Mouse (Mus musculus) midbrain, embryonic 15.5 days (tissue): ENCODE measurements around the gene Dlx1. TPM values are rescaled to one million over a fixed set of nuclear protein-coding genes. Genes with fewer than 3 reads are reported as not detected.

Experiments
- ATAC-seq: fragments of 200-750 bp; cut with Nextera tagmentation; replicated peaks from 2 replicates; pipeline ENCODE4 v1.8.0; 2017; ENCODE audit warnings: moderate TSS enrichment
- H3K27ac ChIP-seq: fragments of 300-500 bp; sonication (generic); 2 replicates; pipeline ENCODE4 v1.5.1; 2015; ENCODE audit warnings: mild to moderate bottlenecking, inconsistent platforms
- H3K27me3 ChIP-seq: fragments of 300-500 bp; sonication (generic); replicated peaks from 2 replicates; pipeline ENCODE4 v1.6.1; 2015; ENCODE audit warnings: inconsistent platforms
- H3K36me3 ChIP-seq: fragments of 300-500 bp; sonication (generic); replicated peaks from 2 replicates; pipeline ENCODE4 v1.6.1; 2015; ENCODE audit warnings: inconsistent platforms
- H3K4me1 ChIP-seq: fragments of 300-500 bp; sonication (generic); 2 replicates; pipeline ENCODE4 v1.6.1; 2015; ENCODE audit warnings: inconsistent platforms
- H3K4me2 ChIP-seq: fragments of 300-500 bp; sonication (generic); 2 replicates; pipeline ENCODE4 v1.6.1; 2015; ENCODE audit warnings: inconsistent platforms, mild to moderate bottlenecking, moderate library complexity
- H3K4me3 ChIP-seq: fragments of 300-500 bp; sonication (generic); 2 replicates; pipeline ENCODE4 v1.5.1; 2015; ENCODE audit warnings: mild to moderate bottlenecking, inconsistent platforms
- H3K9ac ChIP-seq: fragments of 300-500 bp; sonication (generic); 2 replicates; pipeline ENCODE4 v1.6.1; 2015; ENCODE audit warnings: mild to moderate bottlenecking, inconsistent platforms
- H3K9me3 ChIP-seq: fragments of 300-500 bp; sonication (generic); 2 replicates; pipeline ENCODE4 v1.6.1; 2016; ENCODE audit warnings: inconsistent platforms
- WGBS: fragments of 180-500 bp; shearing (Covaris S2); methylation state at CpG from one replicate; pipeline ENCODE4 v1.1.7; 2015; ENCODE audit warnings: mixed read lengths; 5-methylcytosine and 5-hydroxymethylcytosine counted together
- polyA plus RNA-seq: library from polyadenylated mRNA; unstranded; fragments of >200 nt; fragmentation: Nextera tagmentation; extraction: Ambion mirVana; gene quantifications from 2 replicates; pipeline ENCODE4 v1.2.1, GENCODE M21; 2015

The Dlx1 gene
- polyA plus RNA-seq: 44.3 and 55.9 TPM in 2 replicates

GRCm38 (mm10) chr2:71528014-71528713, at the start of gene Dlx1:
Gene Dlx1 (plus strand): TSS chr2:71528113.
- Histone ChIP-seq H3K4me2 (peak within 1 kb of the TSS; percentile 48), H3K27ac (peak within 1 kb of the TSS; percentile 54), H3K9me3 (no peaks in the 10 kb centered on the region), H3K4me1 (peaks cover 18% of the 10 kb centered on the region), H3K9ac (no peak within 1 kb of the TSS), H3K36me3 (no peaks in the 10 kb centered on the region), H3K4me3 (peak within 1 kb of the TSS; percentile 32), H3K27me3 (peaks cover 87% of the 10 kb centered on the region)
- no peak for ATAC-seq
- under 1% methylated on average over 26 of the region's 26 CpGs for WGBS

DNA sequence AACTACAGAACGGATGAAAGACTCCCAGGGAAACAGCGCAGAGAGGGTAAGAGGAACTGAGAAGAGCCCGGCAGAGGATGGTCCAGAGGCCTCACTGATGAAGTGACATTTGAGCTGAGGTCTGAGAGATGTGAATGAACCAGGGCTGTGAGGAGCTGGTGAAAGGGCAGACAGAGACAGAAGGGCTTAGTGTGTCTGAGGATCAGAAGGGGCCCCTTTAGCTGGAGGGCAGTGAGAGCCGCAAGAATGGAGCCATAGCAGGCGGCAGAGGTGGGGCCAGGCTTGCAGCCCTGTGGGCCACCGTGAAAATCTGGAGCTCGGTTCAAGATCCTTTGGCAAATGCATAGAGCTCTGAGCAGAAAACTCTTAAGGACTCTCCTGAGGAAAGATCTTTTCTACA, 48.0 kb upstream of the Dlx1 start:
- WGBS: 8% methylated on average over 7 of the region's 7 CpGs

GRCm38 (mm10) chr2:71481825-71482224, 46.1 kb upstream of the Dlx1 start:
- Histone ChIP-seq H3K27me3 (no peaks in the 10 kb centered on the region), H3K36me3 (no peaks in the 10 kb centered on the region), H3K4me1 (no peaks in the 10 kb centered on the region), H3K9me3 (no peaks in the 10 kb centered on the region), H3K27ac (no peak overlapping the region), H3K9ac (no peak overlapping the region), H3K4me2 (no peak overlapping the region), H3K4me3 (no peak overlapping the region)
- 88% methylated on average over 6 of the region's 6 CpGs for WGBS
- ATAC-seq: no peak

More for the DNA sequence above, 48.0 kb upstream of the Dlx1 start:
- H3K4me1 ChIP-seq: no peaks in the 10 kb centered on the region
- H3K27me3 ChIP-seq: no peaks in the 10 kb centered on the region
- no peak overlapping the region for H3K27ac ChIP-seq
- H3K36me3 ChIP-seq: no peaks in the 10 kb centered on the region
- no peak overlapping the region for H3K9ac ChIP-seq
- no peaks in the 10 kb centered on the region for H3K9me3 ChIP-seq
- no peak overlapping the region for H3K4me2 ChIP-seq
- ATAC-seq: no peak
- no peak overlapping the region for H3K4me3 ChIP-seq

- H3K9me3 ChIP-seq: no peaks in the 10 kb centered on the region
- no peak overlapping the region for H3K9ac ChIP-seq
- WGBS: 64% methylated on average over 10 of the region's 10 CpGs
- H3K4me1 ChIP-seq: no peaks in the 10 kb centered on the region
- H3K27me3 ChIP-seq: no peaks in the 10 kb centered on the region
- no peak for ATAC-seq
- no peak overlapping the region for H3K4me3 ChIP-seq
- no peak overlapping the region for H3K27ac ChIP-seq
- no peak overlapping the region for H3K4me2 ChIP-seq
- H3K36me3 ChIP-seq: no peaks in the 10 kb centered on the region
These were observed 44.7 kb upstream of the Dlx1 start for GRCm38 (mm10) chr2:71483046-71483716.

- H3K4me2 ChIP-seq: no peak overlapping the region
- 35% methylated on average over 5 of the region's 5 CpGs for WGBS
- H3K36me3 ChIP-seq: no peaks in the 10 kb centered on the region
- no peaks in the 10 kb centered on the region for H3K27me3 ChIP-seq
- no peaks in the 10 kb centered on the region for H3K9me3 ChIP-seq
- no peak overlapping the region for H3K27ac ChIP-seq
- no peak overlapping the region for H3K9ac ChIP-seq
- ATAC-seq: no peak
- no peak overlapping the region for H3K4me3 ChIP-seq
- H3K4me1 ChIP-seq: no peaks in the 10 kb centered on the region
These were observed 44.2 kb upstream of the Dlx1 start for GRCm38 (mm10) chr2:71483717-71484066.

DNA sequence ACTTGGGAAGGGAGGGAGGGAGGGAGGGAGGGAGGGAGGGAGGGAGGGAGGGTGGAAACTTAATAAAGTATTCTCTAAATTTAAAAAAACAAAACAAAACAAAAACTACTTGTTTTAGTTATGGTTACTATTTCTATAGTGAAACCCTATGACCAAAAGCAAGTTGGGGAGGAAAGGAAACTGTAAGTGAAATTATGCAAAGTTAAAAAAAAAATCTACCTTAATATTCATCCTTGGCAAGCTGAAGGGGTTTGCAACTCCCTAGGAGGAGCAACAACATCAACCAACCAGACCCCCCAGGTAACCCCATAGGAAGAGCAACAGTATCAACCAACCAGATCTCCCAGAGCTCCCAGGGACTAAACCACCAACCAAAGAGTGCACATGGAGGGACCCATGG, 36.6 kb upstream of the Dlx1 start:
- H3K4me3 ChIP-seq: no peak overlapping the region
- H3K9ac ChIP-seq: no peak overlapping the region
- H3K27me3 ChIP-seq: no peaks in the 10 kb centered on the region
- ATAC-seq: no peak
- H3K27ac ChIP-seq: no peak overlapping the region
- H3K9me3 ChIP-seq: no peaks in the 10 kb centered on the region
- H3K36me3 ChIP-seq: no peaks in the 10 kb centered on the region
- no peak overlapping the region for H3K4me2 ChIP-seq
- peaks cover 12% of the 10 kb centered on the region for H3K4me1 ChIP-seq

DNA sequence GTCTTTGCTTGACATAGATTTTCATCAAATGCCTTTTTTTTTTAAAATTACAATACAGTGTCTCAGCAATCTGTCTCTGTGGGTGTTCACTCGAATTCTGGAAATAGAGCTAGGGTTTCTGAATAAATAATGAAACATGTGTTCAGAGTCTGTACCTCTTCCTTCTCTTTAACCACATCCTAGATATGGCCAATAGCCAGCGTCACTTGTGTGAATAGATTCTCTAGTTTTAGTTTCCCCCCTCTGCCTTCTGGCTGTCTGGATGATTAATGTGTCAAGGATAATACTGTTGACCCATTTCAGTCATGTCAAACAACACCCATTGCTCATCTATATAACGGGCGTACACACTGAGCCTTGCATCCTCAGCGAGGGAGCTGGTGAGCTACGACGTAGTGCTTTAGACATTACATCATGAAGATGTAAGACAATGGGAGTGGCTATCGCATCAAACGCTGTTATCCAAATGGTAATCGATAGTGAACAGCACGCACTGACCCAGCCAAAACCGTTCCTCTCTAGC, 34.7 kb upstream of the Dlx1 start:
- no peak overlapping the region for H3K4me3 ChIP-seq
- no peaks in the 10 kb centered on the region for H3K9me3 ChIP-seq
- H3K4me1 ChIP-seq: peaks cover 12% of the 10 kb centered on the region
- no peak overlapping the region for H3K9ac ChIP-seq
- no peaks in the 10 kb centered on the region for H3K36me3 ChIP-seq
- H3K27me3 ChIP-seq: no peaks in the 10 kb centered on the region
- no peak overlapping the region for H3K27ac ChIP-seq
- WGBS: 74% methylated on average over 12 of the region's 12 CpGs
- ATAC-seq: no peak
- no peak overlapping the region for H3K4me2 ChIP-seq

DNA sequence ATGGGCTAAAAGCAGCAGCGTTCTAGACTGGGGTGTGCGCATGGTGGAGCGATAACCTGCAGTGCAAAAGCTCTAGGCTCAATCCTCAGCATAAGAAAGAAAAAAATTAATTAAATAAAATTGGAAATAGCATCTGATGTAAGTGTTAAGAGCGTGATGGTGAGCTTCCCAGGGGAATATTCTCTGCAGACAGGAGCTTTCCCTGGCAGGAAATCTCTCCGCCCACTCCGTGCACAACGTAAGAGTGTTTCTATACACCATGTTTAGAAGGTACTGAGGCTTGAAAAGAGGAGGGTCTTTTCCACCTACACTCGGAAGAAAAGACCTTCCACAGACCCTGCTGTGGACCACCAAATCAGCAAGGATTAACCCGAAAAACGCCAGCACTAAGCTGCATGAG, 33.4 kb upstream of the Dlx1 start:
- Histone ChIP-seq H3K9me3 (no peaks in the 10 kb centered on the region), H3K27me3 (no peaks in the 10 kb centered on the region), H3K4me1 (peaks cover 12% of the 10 kb centered on the region), H3K4me2 (0 out of 2 replicates have a peak overlapping the region, but pooled peaks have one; percentile 0), H3K27ac (peak overlapping the region; percentile 16), H3K9ac (no peak overlapping the region), H3K36me3 (no peaks in the 10 kb centered on the region), H3K4me3 (no peak overlapping the region)
- peak; percentile 52 for ATAC-seq
- 37% methylated on average over 10 of the region's 10 CpGs for WGBS

DNA sequence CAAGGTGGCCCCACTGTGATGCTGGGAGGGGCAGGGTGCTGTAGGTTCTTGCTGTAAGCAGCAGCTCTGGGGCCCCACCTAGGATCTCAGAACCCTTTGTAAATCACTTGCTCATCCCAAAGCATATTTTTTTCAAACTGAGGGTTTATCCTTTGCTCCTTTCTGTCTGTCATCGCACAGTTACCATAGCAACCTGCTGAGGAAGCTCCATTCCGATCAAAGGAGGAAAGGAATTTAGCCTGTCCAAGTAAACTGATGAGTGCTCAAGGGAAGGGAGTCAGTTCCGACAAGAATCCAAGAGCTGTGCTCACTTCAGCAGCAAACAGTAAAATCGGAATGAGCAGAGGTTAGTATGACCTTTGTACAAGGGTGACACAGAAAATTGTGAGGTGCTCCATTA, 32.9 kb upstream of the Dlx1 start:
- WGBS: 13% methylated on average over 4 of the region's 4 CpGs
- Histone ChIP-seq H3K9ac (no peak overlapping the region), H3K9me3 (no peaks in the 10 kb centered on the region), H3K4me3 (no peak overlapping the region), H3K4me2 (0 out of 2 replicates have a peak overlapping the region, but pooled peaks have one; percentile 0), H3K4me1 (peaks cover 12% of the 10 kb centered on the region), H3K27ac (peak overlapping the region; percentile 16), H3K27me3 (no peaks in the 10 kb centered on the region), H3K36me3 (no peaks in the 10 kb centered on the region)
- ATAC-seq: peak; percentile 70

DNA sequence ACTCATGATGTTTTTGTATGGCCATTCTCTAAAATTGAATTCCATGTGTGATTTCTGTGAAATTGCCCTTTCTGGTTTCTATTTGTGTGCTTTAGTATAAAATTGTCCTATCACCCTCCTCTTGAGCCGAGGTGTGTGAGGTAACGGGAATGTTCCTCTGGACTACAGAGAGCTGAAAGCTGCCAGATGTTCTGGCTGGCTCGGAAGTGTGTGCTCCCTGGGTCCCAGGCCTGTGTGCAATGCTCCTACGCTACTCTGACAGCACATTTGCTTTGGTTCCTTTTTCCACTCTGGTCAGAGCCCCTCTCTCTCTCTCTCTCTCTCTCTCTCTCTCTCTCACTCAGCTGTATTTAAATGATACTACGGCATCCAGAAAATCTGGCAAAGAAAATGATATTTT, 30.7 kb upstream of the Dlx1 start:
- no peak overlapping the region for H3K27ac ChIP-seq

DNA sequence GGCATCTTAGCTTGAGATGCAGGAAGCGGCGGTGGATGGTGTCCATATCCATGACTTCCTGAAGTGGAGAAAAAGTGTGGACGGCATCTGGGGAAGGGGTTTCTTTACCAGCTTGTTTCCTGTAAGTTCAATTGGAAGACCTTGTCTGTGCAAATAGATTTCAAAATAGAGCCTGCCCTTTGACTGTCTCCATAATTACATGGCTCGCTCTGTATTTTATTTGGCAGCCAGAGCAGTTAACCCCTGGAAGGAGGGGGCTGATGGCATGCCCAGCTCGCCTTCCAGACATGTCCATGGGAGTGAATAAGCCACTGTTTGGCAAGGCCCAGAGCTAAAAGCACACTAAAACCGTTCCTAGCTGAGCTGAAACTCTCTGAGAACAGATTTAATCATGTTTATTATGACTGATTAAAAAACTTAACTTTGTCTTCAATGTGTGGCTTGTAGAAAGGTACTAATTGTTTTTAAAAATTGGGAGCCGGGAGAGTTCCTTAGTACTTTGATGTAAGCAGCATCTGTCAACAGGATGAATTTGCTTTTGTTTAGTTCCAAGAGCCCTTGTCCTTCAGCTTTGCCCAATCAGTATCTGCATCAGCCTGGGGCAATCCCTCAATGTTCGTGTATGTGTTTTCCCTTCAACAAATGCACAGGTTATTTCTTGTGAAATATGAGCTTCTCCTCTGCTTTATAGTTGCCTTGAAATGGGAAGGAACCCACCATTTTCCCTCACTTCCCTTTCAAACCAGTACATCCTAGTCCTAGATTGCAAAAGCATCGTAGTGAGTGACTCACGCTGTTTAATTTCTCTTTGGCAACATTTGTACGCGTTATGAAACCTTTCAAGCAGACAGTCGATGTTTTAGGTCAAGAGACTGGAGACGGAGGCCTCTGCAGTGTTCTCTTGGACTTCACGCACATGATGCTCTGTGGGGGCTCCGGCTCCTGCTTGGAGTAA, 28.4 kb upstream of the Dlx1 start:
- no peaks in the 10 kb centered on the region for H3K36me3 ChIP-seq
- no peaks in the 10 kb centered on the region for H3K27me3 ChIP-seq
- no peak for ATAC-seq
- no peak overlapping the region for H3K4me3 ChIP-seq
- no peak overlapping the region for H3K9ac ChIP-seq
- WGBS: 67% methylated on average over 16 of the region's 16 CpGs
- peaks cover 7% of the 10 kb centered on the region for H3K4me1 ChIP-seq
- no peaks in the 10 kb centered on the region for H3K9me3 ChIP-seq
- H3K4me2 ChIP-seq: no peak overlapping the region
- no peak overlapping the region for H3K27ac ChIP-seq

More for the DNA sequence above, 30.7 kb upstream of the Dlx1 start:
- WGBS: 63% methylated on average over 5 of the region's 5 CpGs
- Histone ChIP-seq H3K36me3 (no peaks in the 10 kb centered on the region), H3K4me1 (peaks cover 12% of the 10 kb centered on the region), H3K9me3 (no peaks in the 10 kb centered on the region), H3K4me3 (no peak overlapping the region), H3K9ac (no peak overlapping the region), H3K27me3 (no peaks in the 10 kb centered on the region), H3K4me2 (no peak overlapping the region)
- ATAC-seq: no peak

DNA sequence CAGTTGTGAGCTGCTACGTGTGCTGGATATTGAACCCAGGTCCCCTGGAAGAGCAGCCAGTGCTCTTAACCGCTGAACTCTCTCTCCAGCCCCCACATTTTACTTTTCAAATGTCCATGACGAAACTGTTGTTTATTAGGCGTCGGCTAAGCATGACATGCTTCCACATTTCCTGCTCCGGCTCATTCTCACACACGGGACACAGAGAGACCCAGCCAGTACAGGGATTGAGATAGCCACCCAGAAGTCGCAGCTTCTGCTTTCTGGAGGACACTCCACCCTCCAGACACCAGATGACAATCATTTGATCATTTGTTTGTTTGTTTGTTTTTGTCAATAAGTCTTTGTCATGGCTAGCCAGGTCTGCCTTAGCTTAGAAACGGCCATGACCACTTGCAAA, 23.1 kb upstream of the Dlx1 start:
- Histone ChIP-seq H3K9ac (no peak overlapping the region), H3K4me2 (no peak overlapping the region), H3K27me3 (no peaks in the 10 kb centered on the region), H3K36me3 (no peaks in the 10 kb centered on the region), H3K4me1 (no peaks in the 10 kb centered on the region), H3K9me3 (no peaks in the 10 kb centered on the region), H3K4me3 (no peak overlapping the region), H3K27ac (no peak overlapping the region)
- WGBS: 81% methylated on average over 9 of the region's 9 CpGs
- ATAC-seq: no peak
